Mouse (Mus musculus) gastrocnemius, postnatal 4 days (tissue): ENCODE results near the gene Yrdc. TPM values are rescaled to one million over a fixed set of nuclear protein-coding genes. Genes with fewer than 3 reads are reported as not detected.

Experiments
- total RNA-seq, 2 experiments: library from RNA; stranded (reverse); gene quantifications; 2 replicates each; pipeline ENCODE4 v1.2.3; 2021

The Yrdc gene
- total RNA-seq, 2 experiments from 2014 or later, result 15.9 to 20.7 TPM

Other genes with a start within 250 kb of the Yrdc start
- gene 3100002H09Rik, start 239.9 kb upstream of the Yrdc start, total RNA-seq, result not detected
- 1 to 10 TPM; 4.2 to 4.4 TPM for gene Pou3f1, start 193.9 kb upstream of the Yrdc start, total RNA-seq
- 10 to 100 TPM; 32.1 to 39.2 TPM for gene Utp11, start 157.1 kb upstream of the Yrdc start, total RNA-seq
- 10 to 100 TPM; 73.0 to 81.8 TPM for gene Fhl3, start 150.0 kb upstream of the Yrdc start, total RNA-seq
- gene Sf3a3, start 135.9 kb upstream of the Yrdc start, total RNA-seq, result 10 to 100 TPM; 38.0 to 46.9 TPM
- 10 to 100 TPM; 15.6 to 17.7 TPM for gene Inpp5b, start 108.8 kb upstream of the Yrdc start, total RNA-seq
- 10 to 100 TPM; 15.1 to 15.5 TPM for gene Mtf1, start 48.6 kb upstream of the Yrdc start, total RNA-seq
- 10 to 100 TPM; 47.5 to 49.5 TPM for gene 1110065P20Rik, start 517 bp downstream of the Yrdc start, total RNA-seq
- gene Maneal, start 11.5 kb downstream of the Yrdc start, total RNA-seq, result under 1 TPM; 0.34 to 0.47 TPM
- gene Epha10, start 30.2 kb downstream of the Yrdc start, total RNA-seq, result not detected
- 1 to 10 TPM; 9.6 to 9.8 TPM for gene 9930104L06Rik, start 86.4 kb downstream of the Yrdc start, total RNA-seq
- gene Cdca8, start 88.6 kb downstream of the Yrdc start, total RNA-seq, result 10 to 100 TPM; 16.7 to 20.1 TPM
- 1 to 10 TPM in 1 of 2 experiments, under 1 TPM in 1; 0.54 to 1.1 TPM for gene Rspo1, start 135.8 kb downstream of the Yrdc start, total RNA-seq
- gene Gnl2, start 165.9 kb downstream of the Yrdc start, total RNA-seq, result 10 to 100 TPM; 45.4 to 58.1 TPM
- not detected for gene Dnali1, start 215.0 kb downstream of the Yrdc start, total RNA-seq
- gene Snip1, start 216.0 kb downstream of the Yrdc start, total RNA-seq, result 10 to 100 TPM; 12.2 to 12.4 TPM
- 10 to 100 TPM; 20.7 to 26.3 TPM for gene Meaf6, start 234.5 kb downstream of the Yrdc start, total RNA-seq